Mouse (Mus musculus) gastrocnemius, postnatal 10 days (tissue): ENCODE measurements around the gene Fsip1. TPM values are rescaled to one million over a fixed set of nuclear protein-coding genes. Genes with fewer than 3 reads are reported as not detected.

Experiments used
- DNase-seq: peaks from one replicate; pipeline ENCODE4 v3.0.0; 2021; ENCODE audit warnings: mixed read lengths
- total RNA-seq, 2 experiments: library from RNA; stranded (reverse); gene quantifications; 2 replicates each; pipeline ENCODE4 v1.2.3; 2021

Fsip1 gene
- total RNA-seq, 2 experiments from 2014 or later, result not detected

- DNase-seq, result no peak
Observed at GRCm38 (mm10) chr2:118254516-118254915, 2.2 kb downstream of the Fsip1 start.

- DNase-seq, result no peak
Observed at GRCm38 (mm10) chr2:118248966-118249365, 7.8 kb downstream of the Fsip1 start.

GRCm38 (mm10) chr2:118248016-118248415 is 8.8 kb downstream of the Fsip1 start:
- no peak for DNase-seq

DNA sequence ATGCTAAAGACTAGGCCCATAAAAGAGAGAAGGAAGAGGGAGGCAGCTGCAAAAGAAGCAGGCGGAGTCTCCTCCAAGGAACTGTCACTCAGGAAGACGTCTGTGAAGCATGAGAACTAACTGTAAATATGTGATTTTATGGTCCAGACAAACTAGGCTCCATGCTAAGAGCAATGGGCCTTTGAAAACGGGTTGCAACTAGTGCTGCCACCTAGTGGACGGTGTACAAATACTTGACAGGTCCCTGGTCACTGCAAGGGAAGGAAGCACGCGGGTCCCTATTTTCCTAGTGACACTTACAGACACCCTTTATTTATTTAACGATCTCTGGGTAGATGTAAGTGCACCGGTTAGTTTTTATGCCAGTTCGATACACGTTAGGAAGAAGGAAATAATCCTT is 10.9 kb downstream of the Fsip1 start:
- peak; percentile 80 for DNase-seq

DNA sequence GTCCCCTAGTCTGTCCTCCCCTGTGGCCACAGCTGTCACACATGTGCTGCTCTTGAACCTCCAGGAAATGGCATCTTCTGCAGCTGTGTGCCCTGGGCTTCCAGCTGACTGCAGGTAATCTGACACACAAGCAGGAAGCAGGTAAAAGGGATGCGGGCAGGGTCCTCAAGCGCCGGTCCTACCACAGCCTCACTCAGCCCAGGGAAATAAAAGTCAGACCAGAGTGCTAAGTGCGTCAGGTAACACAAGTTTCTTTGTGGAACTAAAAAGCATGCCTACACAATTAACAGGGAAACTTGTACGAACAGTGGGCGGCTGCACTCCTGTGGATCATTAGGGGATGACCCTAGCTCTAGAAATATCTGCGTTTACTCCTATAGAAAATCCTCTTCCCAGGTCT is 20.6 kb downstream of the Fsip1 start:
- no peak for DNase-seq

DNA sequence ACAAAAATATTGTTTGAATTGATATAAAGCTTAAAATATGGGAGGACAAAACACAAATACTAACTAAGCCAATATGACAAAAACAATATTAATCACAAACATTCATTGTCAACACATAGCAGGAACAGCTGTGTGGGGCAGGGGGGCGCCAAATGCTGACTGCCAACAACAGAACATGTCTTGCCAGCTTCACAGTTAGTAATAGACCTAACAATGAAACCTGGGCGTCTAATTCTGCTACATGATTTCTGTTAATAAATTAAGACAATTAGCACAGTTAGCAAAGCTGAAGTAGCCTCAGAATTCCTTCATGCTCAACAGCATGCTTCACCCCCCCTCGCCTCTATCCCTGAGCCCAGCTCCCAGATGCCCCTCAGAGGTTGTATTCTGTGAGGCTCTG is 21.2 kb downstream of the Fsip1 start:
- DNase-seq, result no peak

DNA sequence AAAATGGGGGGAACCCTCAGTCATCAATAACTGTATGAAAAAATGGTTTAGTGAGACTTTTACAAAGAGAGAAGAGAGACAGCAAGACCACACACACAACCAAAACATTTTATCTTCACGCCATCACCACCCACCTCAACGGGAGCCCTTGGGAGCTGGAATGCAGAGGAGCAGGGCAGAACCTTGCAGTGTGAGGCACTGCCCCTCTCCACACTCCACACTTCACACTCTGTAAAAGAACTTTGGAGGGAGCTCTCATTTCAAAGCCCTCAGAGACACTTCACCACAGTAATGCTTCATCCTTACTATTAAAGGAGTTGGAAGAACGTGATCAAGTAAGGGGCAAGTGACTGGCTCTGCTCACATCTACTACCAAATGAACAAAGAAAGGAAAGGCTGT is 26.2 kb downstream of the Fsip1 start:
- no peak for DNase-seq

DNA sequence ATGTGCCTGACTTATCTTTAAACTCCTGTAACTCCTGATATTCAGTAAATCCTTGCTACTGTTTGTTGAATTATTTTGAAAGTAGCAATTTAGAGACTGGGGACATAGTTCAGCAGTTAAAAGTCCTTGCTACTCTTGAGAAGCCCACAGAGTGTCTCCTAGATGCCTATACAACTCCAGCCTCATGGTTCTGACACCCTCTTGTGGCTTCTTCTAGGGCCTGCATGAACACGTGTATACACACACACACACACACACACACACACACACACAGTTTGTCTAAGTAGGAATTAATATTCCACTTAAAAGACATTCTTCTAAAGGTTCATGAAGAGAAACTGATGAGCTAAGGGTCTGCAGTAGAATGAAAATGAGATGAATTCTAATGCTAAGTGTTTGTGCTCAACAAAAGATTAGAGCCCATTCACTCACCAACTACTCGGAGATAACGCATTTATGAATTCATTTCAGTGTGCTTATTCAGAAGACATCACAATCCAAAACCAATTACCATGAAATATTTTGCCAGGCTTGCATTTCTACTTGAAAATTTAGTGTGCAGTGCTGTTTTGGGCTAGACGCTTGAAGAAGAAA is 28.2 kb downstream of the Fsip1 start:
- DNase-seq, result no peak

- DNase-seq, result no peak
Observed at GRCm38 (mm10) chr2:118225316-118226041, 31.3 kb downstream of the Fsip1 start.

DNA sequence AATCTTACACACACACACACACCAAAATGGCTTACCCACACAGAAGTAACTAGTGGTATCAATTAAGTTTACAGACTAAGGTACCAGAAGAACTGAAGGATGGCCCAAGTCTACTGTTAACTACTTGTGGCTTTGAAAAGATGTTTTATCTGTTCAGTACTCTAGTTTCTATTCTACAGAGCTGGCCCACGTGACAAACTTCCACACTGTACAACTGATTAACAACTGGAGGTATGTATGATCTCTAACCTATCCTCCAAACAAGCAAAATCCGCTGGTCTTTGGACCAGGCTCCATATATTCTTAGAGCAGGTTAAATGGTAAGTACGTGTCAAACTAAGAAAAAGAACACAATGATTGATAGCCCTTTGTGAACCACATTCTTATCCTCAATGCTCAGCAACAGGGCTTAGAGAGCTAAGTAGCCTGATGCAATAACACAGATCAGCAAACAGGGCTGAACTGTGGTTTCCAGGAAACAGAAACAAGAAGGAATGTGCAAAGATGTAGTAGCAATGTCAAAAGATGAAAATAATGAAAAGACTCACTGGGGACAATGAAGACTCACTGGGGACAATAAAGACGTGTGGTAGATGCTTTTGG is 38.7 kb downstream of the Fsip1 start:
- DNase-seq, result no peak

DNA sequence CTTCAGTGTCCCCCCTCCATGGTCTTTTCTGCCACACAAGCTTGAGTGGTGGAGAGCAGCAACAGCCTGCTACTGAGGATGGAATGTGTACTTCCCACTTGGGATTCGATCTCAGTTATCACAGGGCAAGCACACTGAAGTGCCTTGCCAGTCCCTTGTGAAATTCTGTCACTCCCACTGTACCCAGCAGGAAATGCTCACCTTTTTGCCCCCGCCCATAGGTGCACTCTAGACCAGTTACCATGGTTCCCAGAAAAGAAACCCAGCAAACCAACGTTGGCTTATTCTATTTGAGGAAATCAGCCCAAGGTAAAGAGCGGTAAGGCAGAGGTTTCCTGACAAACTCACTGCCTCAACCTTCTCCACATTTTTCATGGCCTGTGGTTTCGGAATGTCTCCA is 47.1 kb downstream of the Fsip1 start:
- no peak for DNase-seq

DNA sequence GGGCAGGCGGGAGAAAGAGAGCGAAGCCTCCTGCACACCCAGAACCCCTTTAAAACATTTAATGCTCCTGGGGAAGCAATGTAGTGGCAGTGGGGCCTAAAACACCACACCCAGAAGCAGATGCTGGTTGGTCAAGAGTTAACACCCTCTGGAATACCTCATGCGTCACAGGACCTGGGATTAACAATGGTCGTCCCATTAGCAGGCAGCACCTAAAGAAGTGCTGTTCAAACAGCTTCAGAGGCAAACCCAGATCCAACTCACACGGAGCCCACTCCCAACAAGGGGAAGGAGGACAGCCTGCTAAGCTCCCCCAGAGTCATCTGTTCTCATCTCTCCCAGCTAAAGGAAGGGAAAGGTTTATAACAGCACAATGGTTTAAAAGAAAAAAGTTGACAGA is 48.1 kb downstream of the Fsip1 start:
- no peak for DNase-seq

GRCm38 (mm10) chr2:118205991-118206585 is 50.7 kb downstream of the Fsip1 start:
- no peak for DNase-seq

DNA sequence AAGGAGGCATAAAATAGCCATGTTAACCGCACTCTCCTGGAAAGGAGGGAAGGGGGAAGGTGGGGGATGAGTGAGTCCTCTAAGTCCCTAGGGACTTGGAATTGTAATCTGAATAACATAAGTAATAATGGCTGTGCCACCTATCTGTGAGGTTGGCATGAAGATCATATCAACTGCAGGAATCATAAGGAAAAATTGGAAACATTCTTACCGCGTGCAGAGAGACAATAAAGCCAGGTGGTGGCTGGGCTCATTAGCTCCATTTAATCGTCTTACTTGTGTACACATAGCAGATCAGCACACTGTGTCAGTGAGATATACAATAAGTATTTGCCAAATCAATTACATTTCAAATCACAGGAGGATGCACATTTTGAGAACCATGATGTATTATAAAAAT is 52.1 kb downstream of the Fsip1 start:
- DNase-seq, result no peak

DNA sequence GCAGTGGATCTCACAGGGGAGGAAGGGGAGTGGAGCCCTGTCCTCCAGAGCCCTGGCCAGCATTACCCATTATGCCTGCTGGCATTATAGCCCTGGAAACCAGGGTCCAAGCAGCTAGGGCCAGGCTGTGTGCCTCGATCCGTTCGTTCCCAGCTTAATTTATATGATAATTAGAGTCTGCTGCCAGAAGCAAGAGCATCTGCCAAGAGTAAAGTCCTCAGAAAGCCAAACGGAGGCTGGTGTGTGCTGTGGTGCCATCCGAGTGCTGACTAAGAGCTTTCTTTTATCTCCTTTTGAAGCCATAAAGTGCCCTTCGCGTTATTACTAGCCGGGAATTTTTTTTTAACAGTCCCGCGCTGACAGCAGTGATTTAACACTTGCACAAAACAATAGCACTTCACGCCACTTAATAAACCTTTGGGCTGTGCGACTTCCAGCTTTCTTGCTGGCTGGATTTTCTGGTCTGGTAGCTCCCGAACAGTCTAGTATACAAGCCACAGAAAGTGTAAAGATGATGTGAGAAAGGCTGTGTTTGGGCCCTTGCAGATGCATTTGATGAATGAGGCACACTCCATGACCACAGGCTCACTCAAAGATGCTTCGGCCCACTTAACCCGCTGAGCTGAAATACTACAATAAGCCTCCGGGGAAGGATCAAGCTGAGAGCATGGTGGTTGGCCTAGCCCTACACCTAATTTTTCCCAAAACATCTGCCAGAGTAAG is 52.9 kb downstream of the Fsip1 start:
- DNase-seq, result no peak

DNA sequence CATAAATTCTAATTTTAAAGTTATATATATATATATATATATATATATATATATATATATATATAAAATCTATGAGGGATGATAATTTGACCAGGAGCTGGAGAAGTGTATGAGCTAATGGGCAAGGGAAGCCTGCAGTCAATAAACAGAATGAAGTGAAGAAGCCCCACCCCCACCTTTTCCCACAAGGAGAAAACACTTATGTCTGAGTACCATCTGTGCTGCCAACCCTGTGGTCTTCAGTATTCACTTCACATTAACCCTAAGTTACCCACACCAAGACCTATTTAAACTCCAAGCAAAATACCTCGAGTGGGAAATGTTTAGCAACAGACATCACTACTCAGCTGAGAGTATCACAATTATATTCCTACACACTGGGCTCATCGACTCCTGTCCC is 53.8 kb downstream of the Fsip1 start:
- DNase-seq, result no peak

GRCm38 (mm10) chr2:118201983-118202382 is 54.8 kb downstream of the Fsip1 start:
- no peak for DNase-seq

DNA sequence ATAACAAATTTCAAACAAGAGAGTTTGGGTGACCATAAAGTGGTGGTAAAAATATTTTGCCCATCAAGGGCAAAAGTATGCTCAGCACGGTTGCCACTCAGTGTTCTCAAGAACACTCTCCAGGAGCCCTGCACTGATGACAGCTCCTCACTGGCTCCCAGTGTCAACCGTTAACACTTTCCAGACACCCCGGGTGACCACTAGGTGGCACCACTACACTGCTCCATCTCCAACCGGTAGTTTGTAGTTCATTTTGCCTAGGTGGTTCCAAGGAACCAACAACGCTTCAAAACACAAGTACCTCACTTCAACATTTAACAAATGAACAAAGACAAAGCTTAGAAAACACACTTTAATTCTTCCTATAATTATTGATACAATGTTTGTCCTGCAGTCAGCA is 56.9 kb downstream of the Fsip1 start:
- DNase-seq, result peak; percentile 76

DNA sequence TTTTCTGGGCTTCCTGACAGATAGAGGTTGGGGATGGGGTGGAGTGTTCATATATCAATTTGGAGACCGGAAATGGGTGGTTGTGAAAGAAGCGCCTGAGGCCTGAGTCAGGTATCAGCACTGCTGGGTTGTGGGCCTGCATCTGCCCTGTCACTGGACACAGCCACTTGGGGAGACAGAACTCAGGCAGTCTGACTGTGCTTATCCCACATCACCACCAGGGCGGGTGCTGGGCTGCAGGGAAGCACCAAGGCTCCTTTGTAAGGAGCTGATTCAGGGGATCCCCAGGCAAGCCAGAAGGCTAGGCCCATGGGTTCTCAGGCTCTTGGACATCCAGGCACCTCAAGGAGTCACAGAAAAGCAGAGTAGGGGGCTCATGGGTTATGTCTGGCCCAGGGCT is 59.8 kb downstream of the Fsip1 start:
- no peak for DNase-seq

GRCm38 (mm10) chr2:118182136-118182535 is 74.6 kb downstream of the Fsip1 start:
- DNase-seq, result no peak

DNA sequence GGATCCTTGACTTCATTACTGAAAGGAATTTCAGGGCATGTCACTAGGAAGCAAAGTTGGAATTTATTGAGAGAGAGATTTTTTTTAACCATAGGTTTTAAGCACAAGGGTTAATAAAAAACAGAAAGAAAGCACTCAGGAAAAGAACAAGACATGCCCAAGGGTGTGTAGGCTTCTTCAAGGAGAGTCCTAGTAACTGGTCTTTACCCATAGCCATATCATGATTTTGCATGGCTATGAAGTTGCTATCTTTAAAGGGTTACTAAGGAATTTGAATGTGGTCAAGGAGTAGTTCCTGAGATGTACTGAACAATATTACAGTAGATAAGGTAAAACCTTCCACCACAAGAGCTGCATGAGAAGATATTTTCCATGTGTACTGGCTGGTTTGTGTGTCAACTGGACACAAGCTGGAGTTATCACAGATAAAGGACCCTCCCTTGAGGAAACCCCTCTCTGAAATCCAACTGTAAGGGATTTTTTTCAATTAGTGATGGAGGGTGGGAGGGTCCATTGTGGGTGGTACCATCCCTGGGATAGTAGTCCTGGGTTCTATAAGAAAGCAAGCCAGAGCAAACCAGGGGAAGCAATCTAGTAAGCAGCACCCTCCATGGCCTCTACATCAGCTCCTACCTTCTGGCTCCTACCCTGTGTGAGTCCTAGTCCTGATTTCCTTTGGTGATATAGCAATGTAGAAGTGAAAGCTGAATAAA is 76.7 kb downstream of the Fsip1 start:
- no peak for DNase-seq

DNA sequence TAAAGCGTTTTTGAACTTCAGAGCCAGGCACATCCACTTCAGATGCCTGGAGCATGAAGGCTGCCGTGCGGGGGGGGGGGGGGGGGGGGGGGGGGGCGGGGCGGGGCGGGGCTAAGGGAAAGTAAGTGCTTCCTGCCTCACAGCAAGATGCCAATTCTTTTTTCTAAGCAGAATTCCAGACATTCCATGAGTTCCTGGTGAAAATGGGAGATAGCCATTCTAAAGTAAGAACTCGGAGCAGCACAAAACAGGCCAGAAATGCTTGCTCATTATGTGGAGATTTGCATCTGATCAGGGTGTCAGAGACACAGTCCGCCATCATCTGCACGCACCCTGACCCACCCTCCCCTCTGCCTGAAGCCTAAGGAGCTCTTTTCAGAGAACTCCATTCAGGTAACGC is 77.3 kb downstream of the Fsip1 start:
- no peak for DNase-seq
